Mouse (Mus musculus) MEL (cell line): ENCODE results near the gene Samd4. TPM values are rescaled to one million over a fixed set of nuclear protein-coding genes. Genes with fewer than 3 reads are reported as not detected.

Experiments used
- DNase-seq: peaks from one replicate; pipeline ENCODE4 v3.0.0; 2011; ENCODE audit warnings: low read depth, low spot score
- H3K27ac ChIP-seq: 2 replicates; pipeline ENCODE4 v1.5.1; 2012; ENCODE audit warnings: low read depth, mild to moderate bottlenecking, control low read depth, low read length, moderate library complexity; ENCODE audit not compliant: control insufficient read depth
- H3K27me3 ChIP-seq, 2 experiments: fragments of 150-350 bp in 1 of 2; sonication (generic) in 1 of 2; 2 replicates each; pipeline ENCODE4 v1.6.1; 2012; ENCODE audit warnings: low read length in 2 of 2, mild to moderate bottlenecking in 2 of 2, improper control_type of control experiment in 1 of 2, moderate library complexity in 1 of 2; ENCODE audit not compliant: insufficient read depth in 2 of 2, control insufficient read depth in 1 of 2
- H3K36me3 ChIP-seq, 2 experiments: 2 replicates each; pipeline ENCODE4 v1.6.1; 2012 to 2014; ENCODE audit warnings: low read length in 2 of 2, improper control_type of control experiment in 1 of 2, inconsistent platforms in 1 of 2, mild to moderate bottlenecking in 1 of 2; ENCODE audit not compliant: insufficient read depth in 2 of 2, control insufficient read depth in 1 of 2
- H3K4me1 ChIP-seq, 2 experiments: fragments of 150-350 bp in 1 of 2; sonication (generic) in 1 of 2; 2 replicates each; pipeline ENCODE4 v1.6.1; 2012; ENCODE audit warnings: low read length in 2 of 2, improper control_type of control experiment in 1 of 2, mild to moderate bottlenecking in 1 of 2; ENCODE audit not compliant: insufficient read depth in 2 of 2, control insufficient read depth in 1 of 2
- H3K4me3 ChIP-seq, 2 experiments: fragments of 150-350 bp in 1 of 2; sonication (generic) in 1 of 2; 2 replicates each; pipeline ENCODE4 v1.5.1; 2012; ENCODE audit warnings: low read depth in 2 of 2, low read length in 2 of 2, mild to moderate bottlenecking in 2 of 2, moderate library complexity in 2 of 2, control low read depth in 1 of 2, improper control_type of control experiment in 1 of 2; ENCODE audit not compliant: control insufficient read depth in 1 of 2, insufficient read depth in 1 of 2
- H3K79me2 ChIP-seq: 2 replicates; pipeline ENCODE4 v1.6.1; 2012; ENCODE audit warnings: mild to moderate bottlenecking, low read length, moderate library complexity; ENCODE audit not compliant: control insufficient read depth, poor library complexity, insufficient read depth
- H3K9ac ChIP-seq: 2 replicates; pipeline ENCODE4 v1.6.1; 2012; ENCODE audit warnings: low read depth, mild to moderate bottlenecking, control low read depth, low read length, moderate library complexity; ENCODE audit not compliant: control insufficient read depth, poor library complexity, severe bottlenecking
- H3K9me3 ChIP-seq: fragments of 150-350 bp; sonication (generic); replicated peaks from 2 replicates; pipeline ENCODE4 v1.6.1; 2012; ENCODE audit warnings: mild to moderate bottlenecking, low read length, improper control_type of control experiment, moderate library complexity; ENCODE audit not compliant: insufficient read depth
- E2F4 ChIP-seq: IDR thresholded peaks from 2 replicates; pipeline ENCODE4 v1.6.1; 2011; ENCODE audit warnings: low read depth, low read length, improper control_type of control experiment, borderline replicate concordance
- ELF1 ChIP-seq: IDR thresholded peaks from 2 replicates; pipeline ENCODE4 v1.6.1; 2014; ENCODE audit warnings: low read depth, mild to moderate bottlenecking, inconsistent platforms, low read length, improper control_type of control experiment, moderate library complexity
- ETS1 ChIP-seq: IDR thresholded peaks from 2 replicates; pipeline ENCODE4 v1.6.1; 2012; ENCODE audit warnings: low read depth, mild to moderate bottlenecking, inconsistent platforms, low read length, improper control_type of control experiment, moderate library complexity
- GABPA ChIP-seq: IDR thresholded peaks from 2 replicates; pipeline ENCODE4 v1.6.1; 2012; ENCODE audit warnings: low read depth, mild to moderate bottlenecking, inconsistent platforms, low read length, improper control_type of control experiment, moderate library complexity
- HCFC1 ChIP-seq: IDR thresholded peaks from 2 replicates; pipeline ENCODE4 v1.6.1; 2012; ENCODE audit warnings: low read depth, mild to moderate bottlenecking, inconsistent platforms, low read length, improper control_type of control experiment, moderate library complexity
- KAT2A ChIP-seq: conservative IDR thresholded peaks from 2 replicates; pipeline ENCODE4 v1.6.1; 2012; ENCODE audit warnings: low read depth, low read length, improper control_type of control experiment, inconsistent platforms
- MAFK ChIP-seq: IDR thresholded peaks from 2 replicates; pipeline ENCODE4 v1.6.1; 2011; ENCODE audit warnings: low read depth, mild to moderate bottlenecking, low read length, improper control_type of control experiment, borderline replicate concordance
- MAX ChIP-seq: IDR thresholded peaks from 2 replicates; pipeline ENCODE4 v1.6.1; 2011; ENCODE audit warnings: low read length, improper control_type of control experiment
- MAZ ChIP-seq: IDR thresholded peaks from 2 replicates; pipeline ENCODE4 v1.6.1; 2012; ENCODE audit warnings: low read depth, mild to moderate bottlenecking, inconsistent platforms, low read length, improper control_type of control experiment
- MXI1 ChIP-seq: IDR thresholded peaks from 2 replicates; pipeline ENCODE4 v1.6.1; 2011; ENCODE audit warnings: mild to moderate bottlenecking, low read depth, low read length, improper control_type of control experiment
- MYC ChIP-seq: IDR thresholded peaks from 2 replicates; pipeline ENCODE4 v1.6.1; 2011; ENCODE audit warnings: low read depth, mild to moderate bottlenecking, low read length, improper control_type of control experiment, moderate library complexity
- NELFE ChIP-seq: IDR thresholded peaks from 2 replicates; pipeline ENCODE4 v1.6.1; 2011; ENCODE audit warnings: low read depth, low read length, improper control_type of control experiment
- NRF1 ChIP-seq: IDR thresholded peaks from 2 replicates; pipeline ENCODE4 v1.6.1; 2014; ENCODE audit warnings: low read depth, mild to moderate bottlenecking, inconsistent platforms, low read length, improper control_type of control experiment, moderate library complexity; ENCODE audit not compliant: poor library complexity, insufficient read depth, severe bottlenecking
- POLR2AphosphoS2 ChIP-seq: IDR thresholded peaks from 2 replicates; pipeline ENCODE4 v1.6.1; 2011; ENCODE audit warnings: low read length, improper control_type of control experiment
- POLR2AphosphoS5 ChIP-seq: IDR thresholded peaks from 2 replicates; pipeline ENCODE4 v1.6.1; 2012; ENCODE audit warnings: low read depth, borderline replicate concordance, mild to moderate bottlenecking, inconsistent platforms, low read length, moderate library complexity, mixed read lengths
- RAD21 ChIP-seq: IDR thresholded peaks from 2 replicates; pipeline ENCODE4 v1.6.1; 2011; ENCODE audit warnings: mild to moderate bottlenecking, low read depth, low read length, improper control_type of control experiment
- TCF12 ChIP-seq: IDR thresholded peaks from 2 replicates; pipeline ENCODE4 v1.6.1; 2014; ENCODE audit warnings: low read depth, mild to moderate bottlenecking, inconsistent platforms, low read length, improper control_type of control experiment, moderate library complexity
- ZC3H11A ChIP-seq: IDR thresholded peaks from 2 replicates; pipeline ENCODE4 v1.6.1; 2012; ENCODE audit warnings: low read depth, mild to moderate bottlenecking, inconsistent platforms, low read length, improper control_type of control experiment
- polyA plus RNA-seq, 2 experiments: library from polyadenylated mRNA; stranded (reverse) in 1 of 2; unstranded in 1 of 2; fragments of >175 nt in 1 of 2; fragments of >200 nt in 1 of 2; gene quantifications; 2 replicates each; pipeline versions ENCODE4 v1.2.1 to v1.2.4; 2012; ENCODE audit warnings: low replicate concordance in 2 of 2, low read depth in 1 of 2; ENCODE audit not compliant: insufficient read length in 2 of 2, insufficient read depth in 1 of 2, missing spikeins in 1 of 2
- total RNA-seq: library from RNA; depleted of rRNA; stranded (reverse); fragments of 300-350 nt; gene quantifications from 2 replicates; pipeline ENCODE4 v1.2.3, GENCODE M21; 2012

Samd4 gene
- total and polyA plus RNA-seq, 3 experiments: 0.04 to 0.08 TPM; not detected in 1

- H3K27me3 ChIP-seq: peaks cover 0 to 3% of the 10 kb centered on the region in 2 experiments; a peak in 3 of 4 replicates
- H3K4me3 ChIP-seq: no peak overlapping the region
- H3K9me3 ChIP-seq: no peaks in the 10 kb centered on the region
- H3K27ac ChIP-seq: no peak overlapping the region
- DNase-seq: no peak
- H3K9ac ChIP-seq: no peak overlapping the region
- H3K79me2 ChIP-seq: no peaks in the 10 kb centered on the region
- no peaks in the 10 kb centered on the region for H3K4me1 ChIP-seq
- H3K36me3 ChIP-seq: no peaks in the 10 kb centered on the region
- TF ChIP-seq ZC3H11A (no peak), MAFK (no peak), ETS1 (no peak), NRF1 (no peak), MXI1 (no peak), MYC (no peak), E2F4 (no peak), ELF1 (no peak), POLR2AphosphoS2 (no peak), MAZ (no peak), HCFC1 (no peak)
Measured at GRCm38 (mm10) chr14:46923931-46924330, 41.3 kb downstream of the Samd4 start.

GRCm38 (mm10) chr14:46924422-46924821 lies 41.8 kb downstream of the Samd4 start:
- peaks cover 0 to 3% of the 10 kb centered on the region in 2 experiments; a peak in 3 of 4 replicates for H3K27me3 ChIP-seq
- no peaks in the 10 kb centered on the region for H3K4me1 ChIP-seq
- H3K36me3 ChIP-seq: no peaks in the 10 kb centered on the region
- no peak overlapping the region for H3K27ac ChIP-seq
- DNase-seq: no peak
- H3K9ac ChIP-seq: no peak overlapping the region
- no peak overlapping the region for H3K4me3 ChIP-seq
- no peaks in the 10 kb centered on the region for H3K9me3 ChIP-seq
- TF ChIP-seq KAT2A: no peak
- no peak for TF ChIP-seq POLR2AphosphoS5
- no peak for TF ChIP-seq MAX
- TF ChIP-seq RAD21: no peak
- no peak for TF ChIP-seq NELFE
- no peak for TF ChIP-seq GABPA
- TF ChIP-seq TCF12: no peak
- TF ChIP-seq, all 39 proteins: peak for 0
- no peaks in the 10 kb centered on the region for H3K79me2 ChIP-seq
